Mouse (Mus musculus) MEL (cell line): ENCODE data around the gene Ppard.

Source experiments
- CTCF ChIP-seq, 3 experiments: IDR thresholded peaks in 2 of 3; conservative IDR thresholded peaks in 1 of 3; 2 replicates each; pipeline ENCODE4 v1.5.1; 2011 to 2012; ENCODE audit warnings: low read length in 3 of 3, low read depth in 2 of 3, mild to moderate bottlenecking in 2 of 3, improper control_type of control experiment in 1 of 3, inconsistent platforms in 1 of 3, mixed read lengths in 1 of 3, moderate library complexity in 1 of 3; ENCODE audit not compliant: control insufficient read depth in 1 of 3, insufficient read depth in 1 of 3, poor library complexity in 1 of 3, severe bottlenecking in 1 of 3
- EP300 ChIP-seq, 2 experiments: IDR thresholded peaks; 2 replicates each; pipeline ENCODE4 v1.6.1; 2011; ENCODE audit warnings: improper control_type of control experiment in 2 of 2, low read length in 2 of 2, low read depth in 1 of 2, mild to moderate bottlenecking in 1 of 2
- POLR2A ChIP-seq, 2 experiments: IDR thresholded peaks; 2 replicates each; pipeline ENCODE4 v1.6.1; 2011 to 2012; ENCODE audit warnings: low read length in 2 of 2, mild to moderate bottlenecking in 2 of 2, control low read depth in 1 of 2, improper control_type of control experiment in 1 of 2, low read depth in 1 of 2, moderate library complexity in 1 of 2; ENCODE audit not compliant: control insufficient read depth in 1 of 2, insufficient read depth in 1 of 2, poor library complexity in 1 of 2
- RCOR1 ChIP-seq: IDR thresholded peaks from 2 replicates; pipeline ENCODE4 v1.6.1; 2012; ENCODE audit warnings: low read depth, mild to moderate bottlenecking, inconsistent platforms, low read length, improper control_type of control experiment
- TAL1 ChIP-seq: IDR thresholded peaks from 2 replicates; pipeline ENCODE4 v1.6.1; 2012; ENCODE audit warnings: mild to moderate bottlenecking, inconsistent platforms, low read length, moderate library complexity, mixed read lengths
- UBTF ChIP-seq: IDR thresholded peaks from 2 replicates; pipeline ENCODE4 v1.6.1; 2012; ENCODE audit warnings: low read depth, mild to moderate bottlenecking, inconsistent platforms, low read length, improper control_type of control experiment, moderate library complexity, borderline replicate concordance; ENCODE audit not compliant: insufficient read depth
- ZNF384 ChIP-seq: IDR thresholded peaks from 2 replicates; pipeline ENCODE4 v1.6.1; 2012; ENCODE audit warnings: low read depth, mild to moderate bottlenecking, inconsistent platforms, low read length, improper control_type of control experiment

GRCm38 (mm10) chr17:28283199-28283598 lies 50.7 kb downstream of the Ppard start:
- TF ChIP-seq CTCF (IDR thresholded peaks at IDR 0.05 in 2 of 3, conservative IDR thresholded peaks at IDR 0.05 in 1 of 3; ENCODE audit: control insufficient read depth in 1 of 3, insufficient read depth in 1 of 3, low read depth in 2 of 3, low read length in 3 of 3, poor library complexity in 1 of 3, severe bottlenecking in 1 of 3), result no peak
- no peak for TF ChIP-seq UBTF
- TF ChIP-seq POLR2A (IDR thresholded peaks at IDR 0.05; ENCODE audit: control insufficient read depth in 1 of 2, insufficient read depth in 1 of 2, low read depth in 1 of 2, low read length in 2 of 2, poor library complexity in 1 of 2), result no peak
- no peak for TF ChIP-seq ZNF384
- no peak for TF ChIP-seq EP300 (IDR thresholded peaks at IDR 0.05; ENCODE audit: low read depth in 1 of 2, low read length in 2 of 2)
- TF ChIP-seq TAL1, result no peak
- TF ChIP-seq RCOR1, result no peak
